Mouse (Mus musculus) lung, adult 2 months (tissue): ENCODE results near the gene Tcf7l2.

Source experiments
- CTCF ChIP-seq: fragments of 200-500 bp; IDR thresholded peaks from 2 replicates; pipeline ENCODE4 v1.5.1; 2011; ENCODE audit warnings: mild to moderate bottlenecking, low read length, control low read depth; ENCODE audit not compliant: insufficient read depth
- POLR2A ChIP-seq: fragments of 200-500 bp; IDR thresholded peaks from 2 replicates; pipeline ENCODE4 v1.6.1; 2011; ENCODE audit warnings: low read depth, mild to moderate bottlenecking, control low read depth, low read length, borderline replicate concordance; ENCODE audit errors: extremely low read depth

GRCm38 (mm10) chr19:55762187-55762586 is 20.6 kb downstream of the Tcf7l2 start:
- no peak for TF ChIP-seq POLR2A
- TF ChIP-seq CTCF = no peak
